Mouse (Mus musculus) cortical plate, adult 2 months (tissue): ENCODE data around the gene Slc16a9.

ENCODE experiments used
- CTCF ChIP-seq: fragments of 200-500 bp; IDR thresholded peaks from 2 replicates; pipeline ENCODE4 v1.5.1; 2011; ENCODE audit warnings: mild to moderate bottlenecking, control low read depth, low read length; ENCODE audit not compliant: insufficient read depth; ENCODE audit errors: extremely low read depth
- POLR2A ChIP-seq: fragments of 200-500 bp; IDR thresholded peaks from 2 replicates; pipeline ENCODE4 v1.6.1; 2011; ENCODE audit warnings: mild to moderate bottlenecking, low read length, control low read depth; ENCODE audit not compliant: insufficient read depth; ENCODE audit errors: extremely low read depth

GRCm38 (mm10) chr10:70268581-70269446 is 23.9 kb downstream of the Slc16a9 start:
- TF ChIP-seq POLR2A: no peak
- no peak for TF ChIP-seq CTCF
